Mouse (Mus musculus): ENCODE results near the gene Itpka. TPM values are rescaled to one million over a fixed set of nuclear protein-coding genes. Genes with fewer than 3 reads are reported as not detected.

The Itpka gene
- polyA plus RNA-seq, 1 experiment = not detected

DNA sequence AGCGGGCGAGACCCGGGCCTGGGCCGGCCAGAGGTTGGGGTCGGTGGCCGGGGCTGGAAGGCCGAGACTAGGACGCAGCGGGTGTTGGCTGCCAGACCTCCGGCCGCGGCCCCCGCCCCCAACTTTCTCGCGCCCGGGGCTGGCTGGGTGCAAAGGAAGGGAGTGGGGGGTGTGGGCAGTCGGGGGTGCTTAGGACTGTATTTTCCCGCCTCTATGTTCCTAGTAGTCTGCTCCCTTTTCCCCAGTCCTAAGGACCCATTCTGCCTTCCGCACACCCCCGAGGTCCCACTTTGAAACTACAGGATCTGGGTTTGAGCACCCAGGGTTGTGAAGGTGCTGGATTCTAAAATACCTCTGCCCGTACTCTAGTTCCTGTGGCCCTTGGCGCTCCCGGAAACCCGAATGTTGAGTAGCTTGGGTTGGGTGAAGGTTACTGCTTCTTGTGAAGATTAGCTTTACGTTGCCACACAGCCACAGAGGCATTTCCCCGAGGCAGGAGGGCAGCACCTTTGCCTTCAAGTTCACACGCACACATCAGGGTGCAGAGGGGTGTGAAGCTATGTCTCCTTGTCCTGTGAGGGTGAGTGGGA is 57.9 kb downstream of the Itpka start:
- WGBS = under 1% methylated on average over 27 of the region's 27 CpGs
- Histone ChIP-seq H3K4me3 (ENCODE audit: insufficient read depth, low read depth, low read length) (peak overlapping the region; percentile 91), H3K4me1 (ENCODE audit: control insufficient read depth, insufficient read depth, low read length) (peaks cover 49% of the 10 kb centered on the region), H3K27ac (ENCODE audit: insufficient read depth, low read depth, low read length) (peak overlapping the region; percentile 74)
- TF ChIP-seq POLR2A (IDR thresholded peaks at IDR 0.05; ENCODE audit: insufficient read depth, low read depth, low read length) (no peak), CTCF (IDR thresholded peaks at IDR 0.05; ENCODE audit: insufficient read depth, low read depth, low read length) (no peak)

Other genes with a start within 250 kb of the Itpka start
- gene Exd1, start 194.7 kb upstream of the Itpka start, polyA plus RNA-seq (2012; ENCODE audit: insufficient read depth, insufficient read length, low replicate concordance, missing spikeins) = not detected in 2 replicates
- gene Chp1, start 194.6 kb upstream of the Itpka start, polyA plus RNA-seq (2012; ENCODE audit: insufficient read depth, insufficient read length, low replicate concordance, missing spikeins) = not detected in 2 replicates
- not detected in 2 replicates for gene Nusap1, start 124.0 kb upstream of the Itpka start, polyA plus RNA-seq (2012; ENCODE audit: insufficient read depth, insufficient read length, low replicate concordance, missing spikeins)
- gene Oip5, start 123.9 kb upstream of the Itpka start, polyA plus RNA-seq (2012; ENCODE audit: insufficient read depth, insufficient read length, low replicate concordance, missing spikeins) = not detected in 2 replicates
- gene Ndufaf1, start 79.5 kb upstream of the Itpka start, polyA plus RNA-seq (2012; ENCODE audit: insufficient read depth, insufficient read length, low replicate concordance, missing spikeins) = not detected in 2 replicates
- not detected in 2 replicates for gene Rtf1, start 67.3 kb upstream of the Itpka start, polyA plus RNA-seq (2012; ENCODE audit: insufficient read depth, insufficient read length, low replicate concordance, missing spikeins)
- not detected in 2 replicates for gene Ltk, start 18.1 kb downstream of the Itpka start, polyA plus RNA-seq (2012; ENCODE audit: insufficient read depth, insufficient read length, low replicate concordance, missing spikeins)
- gene Rpap1, start 45.2 kb downstream of the Itpka start, polyA plus RNA-seq (2012; ENCODE audit: insufficient read depth, insufficient read length, low replicate concordance, missing spikeins) = not detected in 2 replicates
- gene Tyro3, start 55.4 kb downstream of the Itpka start, polyA plus RNA-seq (2012; ENCODE audit: insufficient read depth, insufficient read length, low replicate concordance, missing spikeins) = not detected in 2 replicates
- gene Mga, start 154.9 kb downstream of the Itpka start, polyA plus RNA-seq (2012; ENCODE audit: insufficient read depth, insufficient read length, low replicate concordance, missing spikeins) = 172 TPM in 1 of 2 replicates, not detected in the other
- not detected in 2 replicates for gene Mapkbp1, start 230.4 kb downstream of the Itpka start, polyA plus RNA-seq (2012; ENCODE audit: insufficient read depth, insufficient read length, low replicate concordance, missing spikeins)